Mouse (Mus musculus): ENCODE measurements around the gene Syt9. TPM values are rescaled to one million over a fixed set of nuclear protein-coding genes. Genes with fewer than 3 reads are reported as not detected.
"Not testable (repeated sequence)": the region's sequence is repeated elsewhere in the genome, so short reads cannot be mapped to it uniquely, and the experiment has no call there.

Gene Syt9
- polyA plus RNA-seq, 1 experiment, result 0.07 TPM

- WGBS, result 74% methylated on average over 7 of the region's 7 CpGs
- Histone ChIP-seq H3K27ac (ENCODE audit: control insufficient read depth, insufficient read depth, low read length) (no peak overlapping the region), H3K4me1 (replicated peaks; ENCODE audit: control insufficient read depth, insufficient read depth, low read length) (no peaks in the 10 kb centered on the region), H3K27me3 (ENCODE audit: control insufficient read depth, insufficient read depth, low read length) (no peaks in the 10 kb centered on the region), H3K4me3 (ENCODE audit: control insufficient read depth, insufficient read depth, low read length) (no peak overlapping the region), H3K36me3 (ENCODE audit: control insufficient read depth, insufficient read depth, low read length) (no peaks in the 10 kb centered on the region)
- no peak for DNase-seq
- no peak for TF ChIP-seq CTCF (IDR thresholded peaks at IDR 0.05; ENCODE audit: borderline replicate concordance, control insufficient read depth, extremely low read depth, insufficient read depth, low read length, poor library complexity)
- TF ChIP-seq POLR2A (IDR thresholded peaks at IDR 0.05; ENCODE audit: control insufficient read depth, extremely low read depth, insufficient read depth, low read length, poor library complexity), result no peak
These were observed 108.7 kb downstream of the Syt9 start for GRCm38 (mm10) chr7:107478979-107479965.

- not testable (repeated sequence) for H3K27me3 ChIP-seq (ENCODE audit: control insufficient read depth, insufficient read depth, low read length); H3K4me3 ChIP-seq (ENCODE audit: control insufficient read depth, insufficient read depth, low read length); H3K4me1 ChIP-seq (replicated peaks; ENCODE audit: control insufficient read depth, insufficient read depth, low read length); DNase-seq; H3K27ac ChIP-seq (ENCODE audit: control insufficient read depth, insufficient read depth, low read length); H3K36me3 ChIP-seq (ENCODE audit: control insufficient read depth, insufficient read depth, low read length)
- 74% methylated on average over 2 of the region's 2 CpGs for WGBS
These were observed 115.2 kb downstream of the Syt9 start for GRCm38 (mm10) chr7:107485709-107486108.

DNA sequence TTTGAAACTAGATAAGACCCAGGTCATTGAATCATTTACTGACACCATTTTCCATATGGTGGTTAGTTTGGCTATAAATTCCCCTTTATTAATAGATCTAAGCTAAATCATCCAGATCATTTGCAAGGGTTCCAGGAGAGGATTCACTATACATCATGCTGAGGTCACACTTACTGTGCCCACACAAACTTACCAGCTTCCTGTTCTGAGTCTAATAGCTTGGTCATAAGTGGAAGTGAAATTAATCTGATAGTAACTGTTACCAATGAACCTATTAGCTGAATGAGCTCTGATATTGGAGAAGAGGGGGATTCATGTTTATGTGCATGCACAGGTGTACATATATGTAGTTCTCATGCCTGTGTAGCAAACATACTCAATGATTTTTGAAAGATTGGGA is 124.9 kb downstream of the Syt9 start:
- Histone ChIP-seq H3K27ac (ENCODE audit: control insufficient read depth, insufficient read depth, low read length) (no peak overlapping the region), H3K4me3 (ENCODE audit: control insufficient read depth, insufficient read depth, low read length) (no peak overlapping the region), H3K4me1 (replicated peaks; ENCODE audit: control insufficient read depth, insufficient read depth, low read length) (no peaks in the 10 kb centered on the region), H3K27me3 (ENCODE audit: control insufficient read depth, insufficient read depth, low read length) (no peaks in the 10 kb centered on the region), H3K36me3 (ENCODE audit: control insufficient read depth, insufficient read depth, low read length) (no peaks in the 10 kb centered on the region)
- no peak for TF ChIP-seq CTCF (IDR thresholded peaks at IDR 0.05; ENCODE audit: borderline replicate concordance, control insufficient read depth, extremely low read depth, insufficient read depth, low read length, poor library complexity)
- no peak for TF ChIP-seq POLR2A (IDR thresholded peaks at IDR 0.05; ENCODE audit: control insufficient read depth, extremely low read depth, insufficient read depth, low read length, poor library complexity)
- DNase-seq, result no peak

GRCm38 (mm10) chr7:107496923-107497322 is 126.4 kb downstream of the Syt9 start:
- 83% methylated on average over 7 of the region's 7 CpGs for WGBS
- Histone ChIP-seq H3K4me3 (ENCODE audit: control insufficient read depth, insufficient read depth, low read length) (no peak overlapping the region), H3K36me3 (ENCODE audit: control insufficient read depth, insufficient read depth, low read length) (no peaks in the 10 kb centered on the region), H3K27me3 (ENCODE audit: control insufficient read depth, insufficient read depth, low read length) (no peaks in the 10 kb centered on the region), H3K4me1 (replicated peaks; ENCODE audit: control insufficient read depth, insufficient read depth, low read length) (no peaks in the 10 kb centered on the region), H3K27ac (ENCODE audit: control insufficient read depth, insufficient read depth, low read length) (no peak overlapping the region)
- no peak for TF ChIP-seq CTCF (IDR thresholded peaks at IDR 0.05; ENCODE audit: borderline replicate concordance, control insufficient read depth, extremely low read depth, insufficient read depth, low read length, poor library complexity)
- no peak for DNase-seq

DNA sequence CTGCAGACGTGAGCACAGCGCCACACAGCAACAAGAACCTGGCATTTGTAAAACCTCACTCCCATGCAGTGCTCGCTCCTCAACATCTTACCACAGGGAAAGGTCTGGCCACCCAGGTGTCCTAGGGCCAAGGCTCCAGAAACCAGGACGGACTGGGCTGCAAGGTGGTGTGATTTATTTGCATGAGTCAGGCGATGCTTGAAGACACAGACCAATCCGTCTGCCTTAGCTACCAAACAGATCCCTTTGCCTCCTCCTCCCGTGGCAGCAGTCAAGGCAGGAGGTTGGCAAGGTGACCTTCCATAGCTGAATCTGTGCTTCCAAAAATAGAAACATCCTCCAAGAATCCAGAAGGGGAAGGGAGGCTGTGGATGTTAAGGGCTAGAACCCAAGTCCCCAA is 130.1 kb downstream of the Syt9 start:
- TF ChIP-seq POLR2A (IDR thresholded peaks at IDR 0.05; ENCODE audit: control insufficient read depth, extremely low read depth, insufficient read depth, low read length, poor library complexity) (no peak), CTCF (IDR thresholded peaks at IDR 0.05; ENCODE audit: borderline replicate concordance, control insufficient read depth, extremely low read depth, insufficient read depth, low read length, poor library complexity) (no peak)
- no peak for DNase-seq
- H3K27me3 ChIP-seq (ENCODE audit: control insufficient read depth, insufficient read depth, low read length), result no peaks in the 10 kb centered on the region
- no peak overlapping the region for H3K4me3 ChIP-seq (ENCODE audit: control insufficient read depth, insufficient read depth, low read length)
- H3K4me1 ChIP-seq (replicated peaks; ENCODE audit: control insufficient read depth, insufficient read depth, low read length), result no peaks in the 10 kb centered on the region
- H3K36me3 ChIP-seq (ENCODE audit: control insufficient read depth, insufficient read depth, low read length), result no peaks in the 10 kb centered on the region
- WGBS, result 84% methylated on average over 7 of the region's 7 CpGs
- no peak overlapping the region for H3K27ac ChIP-seq (ENCODE audit: control insufficient read depth, insufficient read depth, low read length)

- no peak for TF ChIP-seq CTCF (IDR thresholded peaks at IDR 0.05; ENCODE audit: borderline replicate concordance, control insufficient read depth, extremely low read depth, insufficient read depth, low read length, poor library complexity)
- TF ChIP-seq POLR2A (IDR thresholded peaks at IDR 0.05; ENCODE audit: control insufficient read depth, extremely low read depth, insufficient read depth, low read length, poor library complexity), result no peak
- H3K36me3 ChIP-seq (ENCODE audit: control insufficient read depth, insufficient read depth, low read length), result no peaks in the 10 kb centered on the region
- WGBS, result 71% methylated on average over 5 of the region's 5 CpGs
These were observed 134.5 kb downstream of the Syt9 start for GRCm38 (mm10) chr7:107504761-107505712.

More at GRCm38 (mm10) chr7:107504761-107505712, 134.5 kb downstream of the Syt9 start:
- Histone ChIP-seq H3K27me3 (ENCODE audit: control insufficient read depth, insufficient read depth, low read length) (no peaks in the 10 kb centered on the region), H3K27ac (ENCODE audit: control insufficient read depth, insufficient read depth, low read length) (no peak overlapping the region), H3K4me1 (replicated peaks; ENCODE audit: control insufficient read depth, insufficient read depth, low read length) (no peaks in the 10 kb centered on the region), H3K4me3 (ENCODE audit: control insufficient read depth, insufficient read depth, low read length) (no peak overlapping the region)
- DNase-seq, result no peak
